Mouse (Mus musculus) layer of hippocampus, adult 18-20 months (tissue): ENCODE results near the gene Lbhd1. TPM values are rescaled to one million over a fixed set of nuclear protein-coding genes. Genes with fewer than 3 reads are reported as not detected.

ENCODE experiments used
- microRNA-seq, 2 experiments: library from miRNA; unstranded; fragments of <30 nt; microRNA quantifications; one replicate each; pipeline ENCODE4 v1.2.0; 2021
- total RNA-seq, 2 experiments: library from RNA; stranded (reverse); gene quantifications; 2 replicates each; pipeline ENCODE4 v1.2.3; 2021

Gene Lbhd1
- total RNA-seq, 2 experiments from 2014 or later: 4.6 to 7.6 TPM

Small RNA genes lying within 50 kb of the gene (microRNA-seq; reads per million reads assigned to microRNA genes)
- gene Mir5136: 0 to 0.20 reads per million in 2 experiments

Other genes with a start within 250 kb of the Lbhd1 start
- gene Chrm1, start 219.9 kb upstream of the Lbhd1 start, total RNA-seq: 100 to 1,000 TPM; 178 to 184 TPM
- 100 to 1,000 TPM; 145 to 153 TPM for gene Slc3a2, start 160.4 kb upstream of the Lbhd1 start, total RNA-seq
- gene Wdr74, start 147.9 kb upstream of the Lbhd1 start, total RNA-seq: 10 to 100 TPM; 53.0 to 55.2 TPM
- 1 to 10 TPM; 1.9 to 2.1 TPM for gene 1700092M07Rik, start 143.0 kb upstream of the Lbhd1 start, total RNA-seq
- gene Stx5a, start 142.3 kb upstream of the Lbhd1 start, total RNA-seq: 10 to 100 TPM; 59.5 to 63.6 TPM
- gene Nxf1, start 126.7 kb upstream of the Lbhd1 start, total RNA-seq: 10 to 100 TPM; 94.5 to 95.3 TPM
- 10 to 100 TPM; 69.1 to 74.4 TPM for gene Tmem223, start 112.7 kb upstream of the Lbhd1 start, total RNA-seq
- gene Tmem179b, start 109.3 kb upstream of the Lbhd1 start, total RNA-seq: 1 to 10 TPM; 8.6 to 9.6 TPM
- 10 to 100 TPM; 12.8 to 13.8 TPM for gene Taf6l, start 97.3 kb upstream of the Lbhd1 start, total RNA-seq
- gene Polr2g, start 85.2 kb upstream of the Lbhd1 start, total RNA-seq: 100 to 1,000 TPM; 106 to 111 TPM
- gene Zbtb3, start 81.2 kb upstream of the Lbhd1 start, total RNA-seq: 1 to 10 TPM; 6.7 to 7.0 TPM
- 10 to 100 TPM; 39.9 to 41.1 TPM for gene Ttc9c, start 64.4 kb upstream of the Lbhd1 start, total RNA-seq
- gene Hnrnpul2, start 63.7 kb upstream of the Lbhd1 start, total RNA-seq: 100 to 1,000 TPM; 120 to 125 TPM
- gene AC129217.1, start 54.0 kb upstream of the Lbhd1 start, total RNA-seq: not detected
- 10 to 100 TPM; 94.8 to 97.6 TPM for gene Bscl2, start 46.3 kb upstream of the Lbhd1 start, total RNA-seq
- 100 to 1,000 TPM; 153 TPM for gene Gng3, start 44.5 kb upstream of the Lbhd1 start, total RNA-seq
- under 1 TPM; 0.42 to 0.68 TPM for gene Lrrn4cl, start 33.0 kb upstream of the Lbhd1 start, total RNA-seq
- 100 to 1,000 TPM; 103 to 109 TPM for gene Ubxn1, start 12.2 kb upstream of the Lbhd1 start, total RNA-seq
- gene Uqcc3, start 2.8 kb upstream of the Lbhd1 start, total RNA-seq: 10 to 100 TPM; 30.2 to 30.4 TPM
- gene Gm49403, start 198 bp downstream of the Lbhd1 start, total RNA-seq: not detected
- gene 1810009A15Rik, start 5.1 kb downstream of the Lbhd1 start, total RNA-seq: 10 to 100 TPM; 24.2 to 30.3 TPM
- 1 to 10 TPM; 2.4 to 5.1 TPM for gene Gm49416, start 5.2 kb downstream of the Lbhd1 start, total RNA-seq
- gene Ints5, start 9.3 kb downstream of the Lbhd1 start, total RNA-seq: 10 to 100 TPM; 25.6 to 26.3 TPM
- 100 to 1,000 TPM; 104 to 112 TPM for gene Ganab, start 14.3 kb downstream of the Lbhd1 start, total RNA-seq
- gene B3gat3, start 36.6 kb downstream of the Lbhd1 start, total RNA-seq: 100 to 1,000 TPM; 166 to 169 TPM
- 1 to 10 TPM; 4.7 to 6.6 TPM for gene Rom1, start 45.6 kb downstream of the Lbhd1 start, total RNA-seq
- gene Eml3, start 45.8 kb downstream of the Lbhd1 start, total RNA-seq: 10 to 100 TPM in 1 of 2 experiments, 1 to 10 TPM in 1; 9.8 to 10.4 TPM
- gene Mta2, start 58.1 kb downstream of the Lbhd1 start, total RNA-seq: 10 to 100 TPM; 51.6 to 53.4 TPM
- gene Tut1, start 70.1 kb downstream of the Lbhd1 start, total RNA-seq: 10 to 100 TPM; 21.9 to 22.5 TPM
- 100 to 1,000 TPM; 257 to 269 TPM for gene Eef1g, start 83.3 kb downstream of the Lbhd1 start, total RNA-seq
- gene Ahnak, start 105.6 kb downstream of the Lbhd1 start, total RNA-seq: 10 to 100 TPM; 18.1 to 19.9 TPM
- not detected for gene Scgb1a1, start 204.2 kb downstream of the Lbhd1 start, total RNA-seq